Mouse (Mus musculus): ENCODE measurements around the gene Dclk1.

Dclk1 gene

DNA sequence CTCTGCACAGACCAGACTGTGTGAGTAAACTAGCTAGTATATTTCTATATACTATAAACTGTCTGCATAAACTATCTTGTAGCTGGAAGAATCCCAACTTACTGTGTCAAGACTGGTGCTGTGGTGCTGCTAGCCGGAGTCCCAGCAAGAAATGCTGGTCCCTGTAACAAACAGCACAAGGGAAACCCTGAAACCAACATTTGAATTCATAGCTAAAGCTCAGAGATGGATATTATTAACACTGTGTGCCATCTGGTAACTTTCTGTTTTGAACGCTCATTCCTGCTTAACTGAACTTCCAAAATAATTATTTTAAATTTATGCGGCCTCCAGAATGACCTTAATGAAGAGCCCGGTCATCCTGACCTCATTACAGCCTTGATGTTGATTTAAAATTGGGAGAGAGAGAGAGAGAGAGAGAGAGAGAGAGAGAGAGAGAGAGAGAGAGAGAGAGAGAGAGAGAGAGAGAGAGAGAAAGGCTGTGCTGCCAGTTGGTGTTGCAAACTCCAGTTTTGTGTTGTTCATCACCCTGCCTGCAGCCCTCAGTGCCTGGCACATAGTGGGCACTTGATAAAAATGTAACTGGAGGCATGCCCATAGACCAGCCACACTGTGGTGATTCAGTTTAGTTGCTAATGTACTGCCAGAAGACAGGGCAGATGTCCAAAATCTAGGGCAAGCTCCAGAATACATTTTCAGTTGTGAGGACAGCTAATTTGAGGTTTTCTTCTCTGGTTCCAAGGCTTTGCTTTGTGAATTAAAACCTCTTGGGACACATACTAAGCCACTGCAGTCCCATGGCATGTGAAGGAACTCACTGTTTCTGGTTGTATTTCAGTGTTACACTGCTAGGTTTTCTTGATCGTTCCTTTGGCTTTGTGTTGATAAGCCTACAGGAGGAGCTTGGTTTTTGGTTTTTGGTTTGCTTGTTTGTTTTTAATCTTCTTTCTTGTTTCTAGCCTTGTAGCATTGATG lies 205.6 kb downstream of the Dclk1 start:
- in situ Hi-C loops (cut with MboI; ENCODE audit: low sequenced_read_pairs): no loop called here

GRCm38 (mm10) chr3:55449148-55449547 lies 207.0 kb downstream of the Dclk1 start:
- in situ Hi-C loops (cut with MboI; ENCODE audit: low sequenced_read_pairs): no loop called here

DNA sequence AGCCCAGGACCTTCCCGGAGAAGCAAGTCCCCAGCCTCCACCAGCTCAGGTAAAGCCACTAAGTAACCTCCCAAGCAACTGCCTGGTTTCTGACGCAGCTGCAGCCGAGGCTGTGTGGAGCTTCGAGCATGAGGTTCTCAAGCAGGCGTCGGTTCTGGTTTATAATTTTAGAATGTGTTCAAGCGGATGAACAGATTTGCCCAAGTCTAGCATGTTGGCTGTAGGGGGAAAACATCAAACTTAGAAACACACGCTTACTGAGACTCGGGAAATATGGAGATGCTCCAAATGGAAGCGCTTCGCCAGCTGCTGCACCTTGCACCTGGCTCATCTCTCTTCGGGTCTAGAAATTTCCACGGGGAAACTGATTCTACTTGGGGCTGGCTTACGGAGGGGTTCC lies 208.9 kb downstream of the Dclk1 start:
- in situ Hi-C loops (cut with MboI; ENCODE audit: low sequenced_read_pairs): no loop called here

DNA sequence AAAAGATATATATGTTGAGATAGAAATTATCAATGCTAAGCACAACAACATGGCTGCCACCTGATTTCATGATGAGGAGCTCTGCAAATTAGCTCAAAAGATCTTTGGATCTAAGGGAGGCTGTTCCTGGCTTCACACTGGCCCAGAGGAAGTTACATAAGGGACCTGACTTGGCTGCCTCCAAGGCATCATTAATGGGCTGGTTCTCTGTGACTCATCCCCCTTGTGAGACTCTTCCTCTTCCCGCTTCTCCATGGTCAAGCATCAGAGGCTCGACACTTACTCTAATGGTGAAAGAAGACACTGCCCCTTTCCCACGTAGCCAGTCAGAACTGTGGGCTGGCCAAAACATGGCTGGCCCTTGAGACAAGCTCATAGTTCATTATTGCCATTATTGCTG lies 209.7 kb downstream of the Dclk1 start:
- in situ Hi-C loops (cut with MboI; ENCODE audit: low sequenced_read_pairs): no loop called here

- in situ Hi-C loops (cut with MboI; ENCODE audit: low sequenced_read_pairs): no loop called here
Observed at GRCm38 (mm10) chr3:55452464-55452863, 210.3 kb downstream of the Dclk1 start.

DNA sequence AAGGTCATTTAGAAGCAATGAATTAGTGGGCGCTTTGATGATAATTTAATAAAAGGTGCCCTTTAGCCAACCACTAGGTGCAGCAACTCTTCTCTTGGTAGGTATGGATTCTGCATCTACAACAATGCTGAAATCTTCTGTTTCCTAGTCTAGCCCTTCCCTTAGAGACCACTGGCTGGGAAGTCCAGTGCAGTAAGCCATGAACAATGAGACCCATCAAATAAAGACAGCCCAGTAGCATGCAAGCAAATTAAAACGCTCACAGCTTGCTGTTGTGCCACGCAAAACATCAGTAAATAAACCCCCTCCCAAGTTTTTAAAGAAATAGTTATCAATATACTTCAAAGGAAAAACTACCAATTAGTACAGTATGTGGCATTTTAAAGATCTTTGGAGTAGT lies 218.9 kb downstream of the Dclk1 start:
- in situ Hi-C loops (cut with MboI; ENCODE audit: low sequenced_read_pairs): no loop called here

- in situ Hi-C loops (cut with MboI; ENCODE audit: low sequenced_read_pairs): no loop called here
Observed at GRCm38 (mm10) chr3:55461685-55462655, 219.8 kb downstream of the Dclk1 start.

DNA sequence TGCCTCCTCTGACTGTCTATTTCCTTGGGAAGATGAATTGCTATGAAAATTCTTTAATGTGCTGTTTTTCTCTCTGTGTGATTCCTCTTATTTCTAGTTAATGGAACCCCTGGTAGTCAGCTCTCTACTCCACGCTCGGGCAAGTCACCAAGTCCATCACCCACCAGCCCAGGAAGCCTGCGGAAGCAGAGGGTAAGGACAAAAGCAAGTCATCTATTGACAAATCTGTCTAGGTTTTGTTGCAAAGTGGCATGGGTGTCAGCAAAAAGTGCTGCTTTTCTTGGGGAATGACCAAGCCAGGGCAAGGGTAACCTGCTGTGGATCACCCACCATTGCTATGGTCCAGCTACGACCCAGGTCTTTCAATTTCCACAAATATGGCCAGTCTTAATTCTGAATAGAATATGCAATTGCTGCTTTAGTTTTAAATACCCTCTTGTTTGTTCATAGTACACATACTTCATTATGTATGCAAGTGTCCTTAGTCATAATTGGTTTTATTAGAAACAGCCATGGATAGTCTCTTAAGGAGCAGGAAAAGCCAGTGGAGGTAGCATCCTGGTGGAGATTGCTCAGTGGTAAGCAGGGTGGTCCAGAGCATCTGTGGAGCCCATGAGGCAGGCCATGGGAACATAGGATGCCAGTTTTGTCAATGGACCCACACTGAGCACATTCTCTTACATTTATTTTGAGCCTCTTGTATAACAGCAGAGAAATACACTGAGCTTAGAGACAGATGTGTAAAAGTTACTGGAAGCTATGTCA lies 220.9 kb downstream of the Dclk1 start:
- in situ Hi-C loops (cut with MboI; ENCODE audit: low sequenced_read_pairs): no loop called here

DNA sequence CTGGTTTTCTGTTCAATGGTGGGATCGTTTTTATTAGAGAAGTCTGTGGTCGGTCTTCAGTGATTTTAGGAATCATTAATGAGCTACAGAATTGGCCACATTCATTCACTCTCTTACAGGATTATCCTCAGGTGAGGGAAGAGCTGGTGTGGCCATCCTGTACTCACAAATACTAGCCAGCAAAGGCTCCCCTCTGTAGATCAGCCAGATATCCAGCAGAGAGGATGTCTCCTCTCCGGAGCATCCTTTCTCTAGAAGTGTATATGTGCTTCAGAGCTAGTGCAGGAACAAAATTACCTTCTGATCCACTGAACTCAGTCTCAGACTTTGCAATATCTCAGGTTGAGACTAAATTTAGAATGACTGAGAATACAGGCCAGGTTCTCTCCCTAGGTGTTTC lies 222.1 kb downstream of the Dclk1 start:
- in situ Hi-C loops (cut with MboI; ENCODE audit: low sequenced_read_pairs): no loop called here

- in situ Hi-C loops (cut with MboI; ENCODE audit: low sequenced_read_pairs): no loop called here
Observed at GRCm38 (mm10) chr3:55465785-55466184, 223.6 kb downstream of the Dclk1 start.

DNA sequence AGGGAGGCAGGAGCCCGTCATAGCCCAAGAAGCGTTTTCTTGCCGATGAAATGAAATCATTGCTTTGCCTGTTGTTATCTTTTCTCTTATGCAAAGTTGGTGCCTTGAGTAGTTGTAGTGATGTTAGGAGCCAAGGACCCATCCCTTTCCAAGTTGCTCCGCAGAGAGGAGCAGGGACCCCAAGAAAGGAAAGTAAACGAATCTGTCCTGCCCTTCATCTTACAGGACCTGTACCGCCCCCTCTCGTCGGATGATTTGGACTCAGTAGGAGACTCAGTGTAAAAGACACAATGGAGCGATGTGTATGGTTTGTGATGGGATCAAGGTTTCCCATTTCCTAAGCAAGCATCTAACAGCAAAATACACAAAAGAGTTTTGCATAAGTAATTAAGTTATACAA lies 224.2 kb downstream of the Dclk1 start:
- in situ Hi-C loops (cut with MboI; ENCODE audit: low sequenced_read_pairs): no loop called here

DNA sequence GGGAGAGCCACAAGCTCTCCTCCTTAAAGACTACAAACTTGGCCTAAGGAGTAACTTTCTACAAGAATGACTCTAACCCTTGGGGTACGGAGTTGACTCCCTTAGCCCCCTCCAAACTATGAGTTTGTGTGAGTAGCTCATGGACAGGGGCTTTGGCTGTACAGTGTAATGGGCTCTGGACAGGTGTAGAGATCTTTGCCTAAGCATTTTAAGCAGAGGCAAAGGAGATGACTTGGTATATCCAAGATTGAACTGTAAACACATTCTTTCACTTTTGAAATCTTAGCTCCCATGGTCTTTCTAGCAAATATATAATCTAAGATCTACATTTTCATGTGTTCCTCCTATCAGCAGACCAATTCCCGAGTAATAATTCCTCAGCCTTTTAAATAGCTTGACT lies 229.9 kb downstream of the Dclk1 start, which contains the start of gene Gm21954:
TSS of gene Gm21954 (minus strand) at position 101 of the 400 bp plus-strand sequence.
- in situ Hi-C loops (cut with MboI; ENCODE audit: low sequenced_read_pairs): no loop called here

GRCm38 (mm10) chr3:55473146-55473545 lies 231.0 kb downstream of the Dclk1 start:
- in situ Hi-C loops (cut with MboI; ENCODE audit: low sequenced_read_pairs): no loop called here

GRCm38 (mm10) chr3:55476694-55477093 lies 234.5 kb downstream of the Dclk1 start:
- in situ Hi-C loops (cut with MboI; ENCODE audit: low sequenced_read_pairs): no loop called here

GRCm38 (mm10) chr3:55479306-55479705 lies 237.1 kb downstream of the Dclk1 start:
- in situ Hi-C loops (cut with MboI; ENCODE audit: low sequenced_read_pairs): no loop called here

DNA sequence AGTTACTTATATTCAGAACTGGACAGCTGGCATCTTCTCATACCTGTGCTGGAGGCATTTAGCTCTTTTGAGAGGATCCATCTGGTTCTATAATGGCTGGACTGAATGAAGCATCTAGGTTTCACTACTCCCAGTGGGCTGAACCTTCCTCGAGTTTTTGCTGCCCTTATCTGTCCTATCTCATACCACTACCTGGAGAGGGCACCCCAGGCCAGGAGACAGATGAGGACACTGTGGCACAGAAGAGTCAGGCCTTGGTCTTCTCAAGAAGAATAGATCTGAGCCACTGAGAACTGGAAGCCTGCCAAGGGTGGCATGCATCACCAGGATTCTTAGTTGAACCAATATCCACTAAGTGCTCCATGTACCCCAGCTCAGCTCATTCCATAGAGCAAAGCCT lies 239.0 kb downstream of the Dclk1 start:
- in situ Hi-C loops (cut with MboI; ENCODE audit: low sequenced_read_pairs): no loop called here

GRCm38 (mm10) chr3:55483328-55483727 lies 241.2 kb downstream of the Dclk1 start:
- in situ Hi-C loops (cut with MboI; ENCODE audit: low sequenced_read_pairs): no loop called here

- in situ Hi-C loops (cut with MboI; ENCODE audit: low sequenced_read_pairs): no loop called here
Observed at GRCm38 (mm10) chr3:55489231-55489990, 247.2 kb downstream of the Dclk1 start.

DNA sequence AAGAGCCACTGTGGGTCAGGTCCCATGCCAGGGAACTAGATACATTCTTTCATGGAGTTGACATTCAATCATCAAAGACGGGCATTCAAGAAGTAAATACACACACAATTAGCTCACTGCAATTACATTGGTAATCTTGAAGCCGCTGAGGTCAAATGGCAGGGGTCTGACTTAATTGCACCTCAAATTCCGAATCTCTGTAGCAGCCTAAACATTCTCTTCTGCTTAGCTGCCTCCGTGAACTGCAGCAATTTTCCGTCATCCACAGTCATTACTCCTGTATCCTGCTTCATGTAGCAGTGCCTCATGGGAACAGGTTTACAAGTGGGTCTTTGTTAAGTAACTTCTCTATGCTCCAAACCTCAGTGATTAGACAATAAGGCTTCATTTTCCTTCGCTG lies 249.9 kb downstream of the Dclk1 start:
- in situ Hi-C loops (cut with MboI; ENCODE audit: low sequenced_read_pairs): no loop called here

GRCm38 (mm10) chr3:55494348-55494747 lies 252.2 kb downstream of the Dclk1 start:
- in situ Hi-C loops (cut with MboI; ENCODE audit: low sequenced_read_pairs): no loop called here
